Mouse (Mus musculus) heart, embryonic 11.5 days (tissue): Measurements from ENCODE around the gene Kcnk2. TPM values are rescaled to one million over a fixed set of nuclear protein-coding genes. Genes with fewer than 3 reads are reported as not detected.
A peak's percentile ranks its signal among the peaks of the same experiment; 100 is the strongest.
"Not testable (repeated sequence)": the region's sequence is repeated elsewhere in the genome, so short reads cannot be mapped to it uniquely, and the experiment has no call there.

Experiments used
- ATAC-seq: fragments of 200-750 bp; cut with Nextera tagmentation; replicated peaks from 2 replicates; pipeline ENCODE4 v1.8.0; 2017; ENCODE audit warnings: moderate library complexity; ENCODE audit not compliant: insufficient number of reproducible peaks, low FRiP score, low TSS enrichment
- H3K27ac ChIP-seq: fragments of 300-500 bp; sonication (generic); 2 replicates; pipeline ENCODE4 v1.5.1; 2014; ENCODE audit warnings: mild to moderate bottlenecking, low read depth, low read length
- H3K27me3 ChIP-seq: fragments of 300-500 bp; sonication (generic); 2 replicates; pipeline ENCODE4 v1.6.1; 2014; ENCODE audit warnings: mild to moderate bottlenecking, low read length, mixed read lengths; ENCODE audit not compliant: control insufficient read depth, insufficient read depth
- H3K36me3 ChIP-seq: fragments of 300-500 bp; sonication (generic); 2 replicates; pipeline ENCODE4 v1.6.1; 2014; ENCODE audit warnings: mild to moderate bottlenecking, low read length, moderate library complexity, mixed read lengths; ENCODE audit not compliant: control insufficient read depth, insufficient read depth
- H3K4me1 ChIP-seq: fragments of 300-500 bp; sonication (generic); 2 replicates; pipeline ENCODE4 v1.6.1; 2014; ENCODE audit warnings: low read length; ENCODE audit not compliant: control insufficient read depth, insufficient read depth
- H3K4me2 ChIP-seq: fragments of 300-500 bp; sonication (generic); 2 replicates; pipeline ENCODE4 v1.6.1; 2014; ENCODE audit warnings: mild to moderate bottlenecking, moderate library complexity
- H3K4me3 ChIP-seq: fragments of 300-500 bp; sonication (generic); 2 replicates; pipeline ENCODE4 v1.5.1; 2014; ENCODE audit warnings: low read depth, low read length
- H3K9ac ChIP-seq: fragments of 300-500 bp; sonication (generic); 2 replicates; pipeline ENCODE4 v1.6.1; 2014; ENCODE audit warnings: mild to moderate bottlenecking, low read depth, low read length, moderate library complexity
- H3K9me3 ChIP-seq: fragments of 300-500 bp; sonication (generic); replicated peaks from 2 replicates; pipeline ENCODE4 v1.6.1; 2016; ENCODE audit warnings: low read length; ENCODE audit not compliant: control insufficient read depth
- WGBS: fragments of 180-500 bp; shearing (Covaris S2); extraction: QIAGEN DNeasy Blood & Tissue Kit; methylation state at CpG from one replicate; pipeline ENCODE4 v1.1.7; 2014; ENCODE audit not compliant: insufficient replicate concordance; 5-methylcytosine and 5-hydroxymethylcytosine counted together
- polyA plus RNA-seq: library from polyadenylated mRNA; unstranded; fragments of >200 nt; fragmentation: Nextera tagmentation; extraction: Ambion mirVana; gene quantifications from 2 replicates; pipeline ENCODE4 v1.2.1, GENCODE M21; 2014

The Kcnk2 gene
- polyA plus RNA-seq, 1 experiment from 2014 or later, result 0.70 TPM

GRCm38 (mm10) chr1:189272281-189272680 is 129.8 kb downstream of the Kcnk2 start:
- WGBS, result 72% methylated on average over 2 of the region's 2 CpGs
- Histone ChIP-seq H3K4me2 (no peak overlapping the region), H3K9me3 (no peaks in the 10 kb centered on the region), H3K4me3 (no peak overlapping the region), H3K9ac (no peak overlapping the region), H3K27ac (no peak overlapping the region), H3K27me3 (no peaks in the 10 kb centered on the region), H3K36me3 (no peaks in the 10 kb centered on the region), H3K4me1 (no peaks in the 10 kb centered on the region)
- no peak for ATAC-seq

GRCm38 (mm10) chr1:189253631-189254030 is 148.4 kb downstream of the Kcnk2 start:
- Histone ChIP-seq H3K27me3 (no peaks in the 10 kb centered on the region), H3K9ac (no peak overlapping the region), H3K4me2 (no peak overlapping the region), H3K27ac (no peak overlapping the region), H3K4me1 (no peaks in the 10 kb centered on the region), H3K9me3 (no peaks in the 10 kb centered on the region), H3K36me3 (no peaks in the 10 kb centered on the region), H3K4me3 (no peak overlapping the region)
- no peak for ATAC-seq

GRCm38 (mm10) chr1:189253207-189253606 is 148.9 kb downstream of the Kcnk2 start:
- Histone ChIP-seq H3K9ac (no peak overlapping the region), H3K36me3 (no peaks in the 10 kb centered on the region), H3K4me2 (no peak overlapping the region), H3K27ac (no peak overlapping the region), H3K4me1 (no peaks in the 10 kb centered on the region), H3K4me3 (no peak overlapping the region), H3K27me3 (no peaks in the 10 kb centered on the region), H3K9me3 (no peaks in the 10 kb centered on the region)
- WGBS, result 57% methylated on average over 3 of the region's 3 CpGs
- no peak for ATAC-seq

GRCm38 (mm10) chr1:189243206-189243605 is 158.9 kb downstream of the Kcnk2 start:
- WGBS, result 80% methylated on average over 2 of the region's 2 CpGs
- H3K27ac ChIP-seq, H3K9ac ChIP-seq, ATAC-seq, H3K36me3 ChIP-seq, H3K9me3 ChIP-seq, H3K4me3 ChIP-seq, H3K4me2 ChIP-seq, H3K27me3 ChIP-seq, H3K4me1 ChIP-seq: not testable (repeated sequence)

GRCm38 (mm10) chr1:189235261-189235660 is 166.8 kb downstream of the Kcnk2 start:
- WGBS, result 57% methylated on average over 5 of the region's 5 CpGs
- Histone ChIP-seq H3K9ac (no peak overlapping the region), H3K4me2 (no peak overlapping the region), H3K36me3 (no peaks in the 10 kb centered on the region), H3K4me1 (no peaks in the 10 kb centered on the region), H3K4me3 (no peak overlapping the region), H3K27me3 (no peaks in the 10 kb centered on the region), H3K27ac (no peak overlapping the region), H3K9me3 (no peaks in the 10 kb centered on the region)
- no peak for ATAC-seq

- H3K27me3 ChIP-seq, result no peaks in the 10 kb centered on the region
- H3K9me3 ChIP-seq, result no peaks in the 10 kb centered on the region
- H3K27ac ChIP-seq, result no peak overlapping the region
- no peak overlapping the region for H3K9ac ChIP-seq
- no peaks in the 10 kb centered on the region for H3K4me1 ChIP-seq
- no peak for ATAC-seq
- WGBS, result 62% methylated on average over 6 of the region's 6 CpGs
- no peaks in the 10 kb centered on the region for H3K36me3 ChIP-seq
- no peak overlapping the region for H3K4me3 ChIP-seq
- H3K4me2 ChIP-seq, result no peak overlapping the region
Observed at GRCm38 (mm10) chr1:189232829-189233228, 169.2 kb downstream of the Kcnk2 start.

- 49% methylated on average over 19 of the region's 19 CpGs for WGBS
- H3K27ac ChIP-seq, result no peak overlapping the region
- H3K36me3 ChIP-seq, result no peaks in the 10 kb centered on the region
- H3K9me3 ChIP-seq, result no peaks in the 10 kb centered on the region
- H3K4me1 ChIP-seq, result no peaks in the 10 kb centered on the region
- H3K4me3 ChIP-seq, result no peak overlapping the region
- H3K4me2 ChIP-seq, result peak overlapping the region; percentile 37
- H3K9ac ChIP-seq, result no peak overlapping the region
- no peak for ATAC-seq
- no peaks in the 10 kb centered on the region for H3K27me3 ChIP-seq
Observed at GRCm38 (mm10) chr1:189228222-189229084, 173.6 kb downstream of the Kcnk2 start.

GRCm38 (mm10) chr1:189227479-189227878 is 174.6 kb downstream of the Kcnk2 start:
- no peak for ATAC-seq
- Histone ChIP-seq H3K4me3 (no peak overlapping the region), H3K27me3 (no peaks in the 10 kb centered on the region), H3K4me1 (no peaks in the 10 kb centered on the region), H3K9ac (no peak overlapping the region), H3K4me2 (no peak overlapping the region), H3K9me3 (no peaks in the 10 kb centered on the region), H3K36me3 (no peaks in the 10 kb centered on the region), H3K27ac (no peak overlapping the region)
- WGBS, result 77% methylated on average over 4 of the region's 4 CpGs

- no peak overlapping the region for H3K4me2 ChIP-seq
- H3K4me1 ChIP-seq, result no peaks in the 10 kb centered on the region
- no peak overlapping the region for H3K27ac ChIP-seq
- no peaks in the 10 kb centered on the region for H3K9me3 ChIP-seq
- H3K27me3 ChIP-seq, result no peaks in the 10 kb centered on the region
- no peak for ATAC-seq
- H3K36me3 ChIP-seq, result no peaks in the 10 kb centered on the region
- 78% methylated on average over 10 of the region's 10 CpGs for WGBS
- no peak overlapping the region for H3K9ac ChIP-seq
- H3K4me3 ChIP-seq, result no peak overlapping the region
Observed at GRCm38 (mm10) chr1:189219051-189219450, 183.0 kb downstream of the Kcnk2 start.
